Mouse (Mus musculus) stomach, postnatal 0 days (tissue): ENCODE measurements around the gene Parp11. TPM values are rescaled to one million over a fixed set of nuclear protein-coding genes. Genes with fewer than 3 reads are reported as not detected.

ENCODE experiments used
- ATAC-seq: fragments of 200-750 bp; cut with Nextera tagmentation; 2 replicates; pipeline ENCODE4 v1.8.0; 2017; ENCODE audit not compliant: low FRiP score, low TSS enrichment
- DNase-seq: peaks from one replicate; pipeline ENCODE4 v3.0.0-alpha.2; 2016; ENCODE audit warnings: low spot score
- H3K27ac ChIP-seq: fragments of 300-500 bp; sonication (generic); replicated peaks from 2 replicates; pipeline ENCODE4 v1.5.1; 2014; ENCODE audit warnings: mild to moderate bottlenecking, control low read depth
- H3K27me3 ChIP-seq: fragments of 300-500 bp; sonication (generic); 2 replicates; pipeline ENCODE4 v1.6.1; 2014; ENCODE audit warnings: low read length; ENCODE audit not compliant: control insufficient read depth, insufficient read depth
- H3K36me3 ChIP-seq: fragments of 300-500 bp; sonication (generic); 2 replicates; pipeline ENCODE4 v1.6.1; 2014; ENCODE audit warnings: low read length, mixed read lengths; ENCODE audit not compliant: control insufficient read depth, insufficient read depth
- H3K4me1 ChIP-seq: fragments of 300-500 bp; sonication (generic); replicated peaks from 2 replicates; pipeline ENCODE4 v1.6.1; 2014; ENCODE audit warnings: antibody characterized with exemption; ENCODE audit not compliant: control insufficient read depth, insufficient read depth
- H3K4me2 ChIP-seq: fragments of 300-500 bp; sonication (generic); replicated peaks from 2 replicates; pipeline ENCODE4 v1.6.1; 2014; ENCODE audit warnings: low read depth, mild to moderate bottlenecking, control low read depth, moderate library complexity
- H3K4me3 ChIP-seq: fragments of 300-500 bp; sonication (generic); 2 replicates; pipeline ENCODE4 v1.5.1; 2014; ENCODE audit warnings: low read depth, low read length, control low read depth
- H3K9ac ChIP-seq: fragments of 300-500 bp; sonication (generic); 2 replicates; pipeline ENCODE4 v1.6.1; 2014; ENCODE audit warnings: mild to moderate bottlenecking, low read length, control low read depth, mixed read lengths
- H3K9me3 ChIP-seq: fragments of 300-500 bp; sonication (generic); 2 replicates; pipeline ENCODE4 v1.6.1; 2016; ENCODE audit warnings: low read length; ENCODE audit not compliant: control insufficient read depth
- CTCF ChIP-seq: IDR thresholded peaks from 2 replicates; pipeline ENCODE4 v1.5.1; 2016; ENCODE audit warnings: antibody characterized with exemption, low read depth, mild to moderate bottlenecking, moderate library complexity
- EP300 ChIP-seq: optimal IDR thresholded peaks from 2 replicates; pipeline ENCODE3; 2016; ENCODE audit warnings: antibody characterized with exemption
- WGBS: fragments of 180-500 bp; shearing (Covaris S2); extraction: QIAGEN DNeasy Blood & Tissue Kit; methylation state at CpG from one replicate; pipeline ENCODE4 v1.1.7; 2014; 5-methylcytosine and 5-hydroxymethylcytosine counted together
- polyA plus RNA-seq: library from polyadenylated mRNA; unstranded; fragments of >200 nt; fragmentation: Nextera tagmentation; extraction: Ambion mirVana; gene quantifications from 2 replicates; pipeline ENCODE4 v1.2.1, GENCODE M21; 2015

The Parp11 gene
- polyA plus RNA-seq, 1 experiment from 2014 or later, result 7.7 TPM

- no peaks in the 10 kb centered on the region for H3K27me3 ChIP-seq
- H3K9me3 ChIP-seq, result no peaks in the 10 kb centered on the region
- no peaks in the 10 kb centered on the region for H3K4me1 ChIP-seq
- no peak for DNase-seq
- H3K4me3 ChIP-seq, result no peak overlapping the region
- WGBS, result 60% methylated on average over 8 of the region's 8 CpGs
- H3K4me2 ChIP-seq, result no peak overlapping the region
- TF ChIP-seq EP300 (no peak), CTCF (no peak)
- no peak for ATAC-seq
- no peak overlapping the region for H3K9ac ChIP-seq
- H3K36me3 ChIP-seq, result no peaks in the 10 kb centered on the region
- H3K27ac ChIP-seq, result no peak overlapping the region
Measured at GRCm38 (mm10) chr6:127521176-127521575, 74.5 kb downstream of the Parp11 start.

GRCm38 (mm10) chr6:127522326-127522725 is 75.7 kb downstream of the Parp11 start:
- H3K9me3 ChIP-seq, result no peaks in the 10 kb centered on the region
- no peak for DNase-seq
- no peak for ATAC-seq
- TF ChIP-seq EP300, result no peak
- TF ChIP-seq CTCF, result no peak
- no peaks in the 10 kb centered on the region for H3K4me1 ChIP-seq
- no peak overlapping the region for H3K4me2 ChIP-seq
- no peak overlapping the region for H3K9ac ChIP-seq
- no peak overlapping the region for H3K4me3 ChIP-seq
- no peak overlapping the region for H3K27ac ChIP-seq
- H3K36me3 ChIP-seq, result no peaks in the 10 kb centered on the region
- H3K27me3 ChIP-seq, result no peaks in the 10 kb centered on the region
- WGBS, result 36% methylated on average over 9 of the region's 9 CpGs

- DNase-seq (peak; percentile 66), ATAC-seq (no peak)
- TF ChIP-seq EP300 (no peak), CTCF (peak; percentile 85)
- H3K4me3 ChIP-seq, result no peak overlapping the region
- no peak overlapping the region for H3K9ac ChIP-seq
- H3K9me3 ChIP-seq, result no peaks in the 10 kb centered on the region
- no peaks in the 10 kb centered on the region for H3K36me3 ChIP-seq
- no peaks in the 10 kb centered on the region for H3K4me1 ChIP-seq
- no peak overlapping the region for H3K27ac ChIP-seq
- 30% methylated on average over 8 of the region's 8 CpGs for WGBS
- H3K4me2 ChIP-seq, result no peak overlapping the region
- H3K27me3 ChIP-seq, result no peaks in the 10 kb centered on the region
Measured at GRCm38 (mm10) chr6:127524442-127524841, 77.8 kb downstream of the Parp11 start.

GRCm38 (mm10) chr6:127528625-127529024 is 82.0 kb downstream of the Parp11 start:
- Histone ChIP-seq H3K9me3 (no peaks in the 10 kb centered on the region), H3K36me3 (no peaks in the 10 kb centered on the region), H3K4me3 (no peak overlapping the region), H3K4me1 (no peaks in the 10 kb centered on the region), H3K27me3 (no peaks in the 10 kb centered on the region), H3K27ac (no peak overlapping the region), H3K9ac (no peak overlapping the region), H3K4me2 (no peak overlapping the region)
- no peak for ATAC-seq
- TF ChIP-seq EP300, result no peak
- no peak for TF ChIP-seq CTCF
- DNase-seq, result no peak
- 83% methylated on average over 7 of the region's 7 CpGs for WGBS

GRCm38 (mm10) chr6:127529451-127529850 is 82.8 kb downstream of the Parp11 start:
- H3K27me3 ChIP-seq, result no peaks in the 10 kb centered on the region
- no peaks in the 10 kb centered on the region for H3K4me1 ChIP-seq
- no peak overlapping the region for H3K27ac ChIP-seq
- H3K36me3 ChIP-seq, result no peaks in the 10 kb centered on the region
- H3K9ac ChIP-seq, result no peak overlapping the region
- H3K9me3 ChIP-seq, result no peaks in the 10 kb centered on the region
- DNase-seq, result peak; percentile 74
- ATAC-seq, result peak; percentile 32; the same call in 1 of the 2 replicates
- no peak overlapping the region for H3K4me2 ChIP-seq
- H3K4me3 ChIP-seq, result no peak overlapping the region
- no peak for TF ChIP-seq CTCF
- TF ChIP-seq EP300, result no peak
- 61% methylated on average over 2 of the region's 2 CpGs for WGBS

GRCm38 (mm10) chr6:127530206-127530605 is 83.6 kb downstream of the Parp11 start:
- no peak overlapping the region for H3K4me2 ChIP-seq
- H3K36me3 ChIP-seq, result no peaks in the 10 kb centered on the region
- H3K27ac ChIP-seq, result no peak overlapping the region
- no peaks in the 10 kb centered on the region for H3K27me3 ChIP-seq
- no peak overlapping the region for H3K4me3 ChIP-seq
- TF ChIP-seq CTCF (no peak), EP300 (no peak)
- H3K9me3 ChIP-seq, result no peaks in the 10 kb centered on the region
- DNase-seq, result no peak
- H3K4me1 ChIP-seq, result no peaks in the 10 kb centered on the region
- 56% methylated on average over 3 of the region's 3 CpGs for WGBS
- no peak overlapping the region for H3K9ac ChIP-seq
- ATAC-seq, result no peak
